Mouse (Mus musculus) testis, adult 2 months (tissue): ENCODE measurements around the gene Catsper4. TPM values are rescaled to one million over a fixed set of nuclear protein-coding genes. Genes with fewer than 3 reads are reported as not detected.

Experiments used
- H3K27ac ChIP-seq: fragments of 200-500 bp; 2 replicates; pipeline ENCODE4 v1.5.1; 2012; ENCODE audit warnings: low read depth, low read length; ENCODE audit not compliant: control insufficient read depth, insufficient read depth
- H3K27me3 ChIP-seq: fragments of 200-500 bp; 2 replicates; pipeline ENCODE4 v1.6.1; 2012; ENCODE audit warnings: mild to moderate bottlenecking, low read length, moderate library complexity; ENCODE audit not compliant: control insufficient read depth, insufficient read depth
- H3K36me3 ChIP-seq: fragments of 200-500 bp; 2 replicates; pipeline ENCODE4 v1.6.1; 2012; ENCODE audit warnings: mild to moderate bottlenecking, low read length; ENCODE audit not compliant: control insufficient read depth, insufficient read depth
- H3K4me1 ChIP-seq: fragments of 200-500 bp; 2 replicates; pipeline ENCODE4 v1.6.1; 2012; ENCODE audit warnings: low read length; ENCODE audit not compliant: control insufficient read depth, insufficient read depth
- H3K4me3 ChIP-seq: fragments of 200-500 bp; 2 replicates; pipeline ENCODE4 v1.5.1; 2012; ENCODE audit warnings: low read depth, mild to moderate bottlenecking, low read length, moderate library complexity, mixed read lengths; ENCODE audit not compliant: control insufficient read depth
- CTCF ChIP-seq: fragments of 200-500 bp; IDR thresholded peaks from 2 replicates; pipeline ENCODE4 v1.5.1; 2012; ENCODE audit warnings: low read depth, mild to moderate bottlenecking, inconsistent platforms, low read length, moderate library complexity; ENCODE audit not compliant: control insufficient read depth, insufficient read depth, insufficient replicate concordance
- POLR2A ChIP-seq: fragments of 200-500 bp; IDR thresholded peaks from 2 replicates; pipeline ENCODE4 v1.6.1; 2012; ENCODE audit warnings: low read depth, mild to moderate bottlenecking, inconsistent platforms, low read length, moderate library complexity; ENCODE audit not compliant: control insufficient read depth
- polyA plus RNA-seq: library from polyadenylated mRNA; depleted of rRNA; stranded (reverse); fragments of >200 nt; gene quantifications from 2 replicates; pipeline ENCODE4 v1.2.3, GENCODE M21; 2012

Gene Catsper4
- polyA plus RNA-seq, 1 experiment: 126 TPM

GRCm38 (mm10) chr4:134253722-134254324 lies 26.6 kb upstream of the Catsper4 start, which contains the start of gene Grrp1:
Gene Grrp1, minus strand, starts transcription at chr4:134254106.
- peaks cover 37% of the 10 kb centered on the region for H3K4me1 ChIP-seq
- no peak within 1 kb of the TSS; the same call in 1 of the 2 replicates for H3K27ac ChIP-seq
- peak within 1 kb of the TSS; percentile 17 for H3K4me3 ChIP-seq
- no peak for TF ChIP-seq CTCF
- TF ChIP-seq POLR2A: no peak
- H3K27me3 ChIP-seq: no peaks in the 10 kb centered on the region
- no peaks in the 10 kb centered on the region for H3K36me3 ChIP-seq

GRCm38 (mm10) chr4:134252911-134253721 lies 25.9 kb upstream of the Catsper4 start:
- H3K4me1 ChIP-seq: peaks cover 37% of the 10 kb centered on the region
- no peaks in the 10 kb centered on the region for H3K27me3 ChIP-seq
- TF ChIP-seq CTCF: no peak
- TF ChIP-seq POLR2A: no peak
- H3K4me3 ChIP-seq: peak overlapping the region; percentile 79
- no peak overlapping the region for H3K27ac ChIP-seq
- H3K36me3 ChIP-seq: no peaks in the 10 kb centered on the region

GRCm38 (mm10) chr4:134252131-134252910 lies 25.1 kb upstream of the Catsper4 start:
- Histone ChIP-seq H3K36me3 (no peaks in the 10 kb centered on the region), H3K4me3 (peak overlapping the region; percentile 79), H3K4me1 (peaks cover 37% of the 10 kb centered on the region), H3K27me3 (no peaks in the 10 kb centered on the region), H3K27ac (no peak overlapping the region)
- no peak for TF ChIP-seq CTCF
- TF ChIP-seq POLR2A: no peak

- peaks cover 37% of the 10 kb centered on the region for H3K4me1 ChIP-seq
- TF ChIP-seq POLR2A (no peak), CTCF (no peak)
- no peak overlapping the region for H3K27ac ChIP-seq
- H3K36me3 ChIP-seq: no peaks in the 10 kb centered on the region
- H3K4me3 ChIP-seq: peak overlapping the region; percentile 79
- H3K27me3 ChIP-seq: no peaks in the 10 kb centered on the region
Observed at GRCm38 (mm10) chr4:134251241-134252130, 24.3 kb upstream of the Catsper4 start.

GRCm38 (mm10) chr4:134250930-134251240 lies 23.7 kb upstream of the Catsper4 start:
- H3K27me3 ChIP-seq: no peaks in the 10 kb centered on the region
- TF ChIP-seq CTCF (no peak), POLR2A (no peak)
- H3K36me3 ChIP-seq: no peaks in the 10 kb centered on the region
- H3K4me1 ChIP-seq: peaks cover 41% of the 10 kb centered on the region
- H3K4me3 ChIP-seq: peak overlapping the region; percentile 79
- no peak overlapping the region for H3K27ac ChIP-seq

- Histone ChIP-seq H3K4me1 (peaks cover 45% of the 10 kb centered on the region), H3K27me3 (no peaks in the 10 kb centered on the region), H3K4me3 (peak overlapping the region; percentile 69), H3K36me3 (no peaks in the 10 kb centered on the region), H3K27ac (no peak overlapping the region)
- no peak for TF ChIP-seq POLR2A
- TF ChIP-seq CTCF: no peak
Observed at GRCm38 (mm10) chr4:134250116-134250929, 23.1 kb upstream of the Catsper4 start.
